Mouse (Mus musculus) adrenal gland, adult (tissue): ENCODE measurements around the gene Pla2g4b.

Experiments
- DNase-seq, 2 experiments: peaks; one replicate each; pipeline ENCODE4 v3.0.0; 2022 to 2023; ENCODE audit warnings: low spot score in 1 of 2; ENCODE audit not compliant: inconsistent age in 2 of 2

Gene Pla2g4b

DNA sequence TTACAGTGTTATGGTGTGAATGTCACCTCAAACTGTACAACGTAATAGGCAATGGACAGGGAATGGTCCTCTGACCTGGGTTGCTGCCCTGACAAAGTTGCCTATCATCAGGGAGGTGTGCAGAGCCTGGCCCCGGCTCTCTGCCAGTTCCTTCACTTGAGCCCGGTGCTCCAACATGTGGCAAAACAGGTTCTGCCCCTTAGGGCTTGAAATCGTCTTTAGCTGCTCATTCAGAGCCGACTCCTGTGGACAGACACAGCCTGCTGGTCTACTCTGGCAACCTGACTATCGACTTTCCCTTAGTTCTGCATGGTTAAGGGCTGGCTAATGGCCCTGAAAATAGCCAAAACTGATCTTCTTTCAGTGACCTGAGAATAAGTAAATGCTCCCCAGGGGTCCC, 27.0 kb downstream of the Pla2g4b start:
- DNase-seq, result peak in 1 of 2 experiments; percentile 43

DNA sequence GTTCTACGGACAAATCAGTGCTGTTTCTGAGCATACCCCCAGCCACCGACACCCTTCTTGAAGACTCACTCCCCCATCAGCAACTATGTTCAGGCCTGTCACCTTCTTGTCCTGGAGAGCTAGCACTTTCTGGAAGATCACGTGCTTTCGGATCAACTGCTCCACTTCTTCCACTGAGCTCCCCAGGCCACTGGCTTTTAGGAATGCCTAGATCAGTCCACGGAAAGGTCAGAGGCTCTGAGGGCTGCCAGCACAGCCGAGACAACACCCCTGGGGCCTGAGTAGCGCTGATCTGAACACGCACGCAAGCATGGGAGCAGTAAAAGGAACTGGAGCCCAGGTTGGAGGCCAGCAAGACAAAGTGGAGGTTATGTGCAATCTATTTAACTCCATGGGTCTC, 27.4 kb downstream of the Pla2g4b start:
- no peak for DNase-seq

DNA sequence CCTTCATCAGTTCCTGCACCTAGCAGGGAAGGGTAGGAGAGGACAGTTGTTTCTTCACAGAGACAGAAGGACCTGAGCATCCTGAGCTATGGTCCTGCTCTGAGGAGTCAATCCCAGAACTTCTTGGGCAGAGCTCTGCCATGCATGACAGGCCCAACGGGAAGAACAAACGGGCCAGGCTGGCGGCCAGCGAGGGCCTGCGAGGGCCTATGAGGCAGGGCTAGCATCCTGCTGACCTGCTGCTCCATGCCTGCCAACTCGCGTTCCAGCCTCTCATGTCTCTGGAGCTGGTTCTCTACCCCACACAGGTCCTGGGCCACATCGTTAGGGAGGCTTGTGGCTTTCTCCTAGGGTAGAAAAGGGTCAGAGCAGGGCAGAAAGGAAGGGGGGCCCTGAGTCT, 29.0 kb downstream of the Pla2g4b start:
- DNase-seq, result no peak

DNA sequence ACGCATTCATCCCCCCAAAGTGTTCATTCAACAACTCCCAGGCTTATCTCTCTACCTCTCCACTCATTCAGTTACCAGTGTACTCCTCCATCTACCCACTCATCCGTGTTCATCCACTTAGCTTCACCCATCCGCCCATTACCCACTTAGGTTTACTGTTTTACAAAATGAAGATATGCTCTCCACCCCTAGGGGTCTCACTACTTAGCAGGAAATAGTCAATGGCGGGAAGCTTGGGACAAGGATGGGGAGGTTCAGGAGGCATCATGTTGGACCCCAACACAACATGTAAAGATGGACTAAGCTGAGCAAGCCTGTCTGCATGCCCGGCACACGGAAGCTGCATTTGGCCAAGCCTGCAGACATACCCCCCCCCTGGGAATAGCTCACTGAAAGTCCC, 31.4 kb downstream of the Pla2g4b start:
- no peak for DNase-seq

DNA sequence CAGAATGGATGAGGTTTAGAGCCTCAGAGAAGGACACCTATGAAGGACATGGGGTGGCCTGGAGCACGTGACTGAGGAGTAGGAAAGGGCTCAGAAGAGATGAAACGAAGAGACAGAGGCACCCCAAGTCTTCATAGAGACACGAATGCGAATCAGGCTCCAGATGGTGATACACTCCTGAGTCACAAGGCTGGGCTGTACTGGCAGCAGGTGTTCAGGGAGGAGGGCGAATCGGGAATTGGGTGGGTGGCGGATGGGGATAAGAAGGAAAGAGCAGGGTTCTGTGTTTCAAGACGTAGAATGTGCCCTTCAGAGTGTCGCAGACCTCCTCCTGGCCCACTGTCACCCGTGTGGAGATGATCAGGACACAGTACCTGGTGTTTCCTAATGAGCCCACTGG, 32.0 kb downstream of the Pla2g4b start:
- no peak for DNase-seq

DNA sequence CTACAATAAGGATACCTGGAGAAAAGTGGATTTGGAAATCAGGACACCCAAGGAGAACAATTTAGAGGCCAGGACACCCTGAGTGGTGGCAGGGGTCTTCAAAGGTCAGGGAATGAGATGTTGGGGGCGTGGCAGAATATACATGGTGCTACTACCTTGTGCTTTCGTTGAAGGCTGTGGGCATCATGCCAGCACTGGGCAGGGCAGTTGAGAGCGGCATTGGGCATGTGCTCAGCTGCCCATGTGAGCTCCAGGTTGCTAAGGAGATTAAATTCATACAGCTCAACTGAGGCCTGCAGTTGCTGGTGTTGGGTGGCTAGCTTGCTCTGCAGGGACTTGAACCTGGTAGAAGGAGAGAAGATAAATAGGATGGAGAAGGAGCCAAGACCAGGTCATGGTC, 33.0 kb downstream of the Pla2g4b start:
- no peak for DNase-seq

DNA sequence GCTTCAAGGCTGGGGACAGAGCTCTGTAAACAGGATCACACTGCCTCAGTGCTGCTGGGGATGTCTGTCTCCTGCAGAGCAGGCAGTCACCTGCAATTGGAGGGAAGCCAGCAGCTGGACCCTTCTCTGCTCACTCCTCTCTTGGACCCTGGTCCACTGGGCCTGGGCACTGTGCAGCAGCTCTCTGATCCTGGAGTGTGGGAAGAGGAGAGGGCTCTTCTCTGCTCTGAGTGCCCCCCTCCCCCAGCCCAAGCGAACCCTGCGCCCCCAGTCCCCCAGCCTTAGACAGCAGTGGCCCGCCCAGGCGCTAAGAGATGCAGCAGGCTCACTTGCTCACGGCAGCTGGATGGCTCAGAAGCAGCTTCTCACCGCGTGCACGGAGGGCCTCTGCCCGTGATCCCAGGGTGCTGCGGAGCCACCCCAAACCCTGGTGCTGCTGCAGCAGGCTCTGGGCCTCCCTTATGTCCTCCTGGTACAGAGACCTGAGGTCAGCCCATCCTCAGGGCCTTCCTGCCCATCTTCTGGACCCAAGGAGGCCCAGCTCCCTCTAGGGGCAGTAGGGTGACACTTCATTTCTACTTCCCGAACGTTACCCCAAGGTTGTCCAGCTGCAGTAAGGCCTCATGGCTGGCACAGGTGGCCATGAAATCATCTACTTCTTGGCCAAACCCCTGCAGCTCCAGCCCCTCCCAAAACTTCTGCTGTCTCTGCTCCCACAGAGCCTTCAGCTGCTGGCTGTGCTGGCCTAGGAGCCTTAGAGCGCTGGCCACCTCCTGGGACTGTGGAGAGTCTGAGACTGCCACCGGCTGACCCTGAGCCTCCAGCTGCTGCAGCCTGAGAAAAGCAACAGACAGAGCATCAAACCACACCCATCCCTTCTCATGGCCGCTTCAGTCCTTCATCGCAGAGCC, 35.6 kb downstream of the Pla2g4b start:
- DNase-seq, result peak; percentile 63 to 82

DNA sequence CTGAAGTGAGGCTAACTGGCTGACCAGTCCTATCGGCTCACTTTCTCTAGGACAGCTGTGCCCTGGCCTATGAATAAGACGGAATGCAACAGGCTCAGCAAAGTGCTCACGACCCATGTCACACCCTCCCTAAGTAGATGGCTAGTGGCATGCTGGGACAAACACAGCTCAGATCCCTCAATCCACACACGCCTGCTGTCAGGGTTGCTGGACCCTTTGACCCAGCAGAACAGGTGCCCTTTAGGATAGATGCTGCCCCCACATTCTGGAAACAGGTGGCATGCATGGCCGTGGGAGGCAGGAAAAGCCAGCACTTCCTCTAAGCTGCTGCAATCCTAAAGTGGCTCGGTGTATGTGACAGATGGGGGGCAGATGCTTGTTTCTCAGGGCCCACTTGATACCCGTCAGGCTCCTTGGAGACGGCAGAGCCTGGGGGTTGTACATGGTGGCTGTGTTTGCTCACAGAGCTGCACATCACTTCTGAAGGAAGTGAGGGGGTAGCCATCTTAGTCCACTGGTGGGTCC, 36.3 kb downstream of the Pla2g4b start:
- no peak for DNase-seq

DNA sequence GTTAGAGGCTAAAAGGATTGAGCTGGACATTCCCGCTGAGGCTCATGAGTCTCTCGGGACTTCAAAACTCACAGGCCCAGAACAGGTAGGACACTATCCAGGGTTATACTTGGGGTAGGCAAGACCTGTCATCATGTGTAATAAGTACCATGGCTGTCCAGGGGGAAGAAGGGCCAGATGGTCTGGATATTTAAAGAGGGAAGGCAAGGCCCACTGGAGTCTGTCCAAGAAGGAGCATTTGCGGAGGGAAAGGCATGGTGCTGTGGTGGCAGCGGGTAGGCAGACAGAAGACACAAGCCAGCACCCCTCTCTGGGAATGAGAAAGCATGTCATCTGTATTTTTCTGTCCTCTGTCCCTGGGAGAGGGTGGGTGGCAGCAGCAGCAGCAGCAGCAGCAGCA, 40.9 kb downstream of the Pla2g4b start:
- no peak for DNase-seq

DNA sequence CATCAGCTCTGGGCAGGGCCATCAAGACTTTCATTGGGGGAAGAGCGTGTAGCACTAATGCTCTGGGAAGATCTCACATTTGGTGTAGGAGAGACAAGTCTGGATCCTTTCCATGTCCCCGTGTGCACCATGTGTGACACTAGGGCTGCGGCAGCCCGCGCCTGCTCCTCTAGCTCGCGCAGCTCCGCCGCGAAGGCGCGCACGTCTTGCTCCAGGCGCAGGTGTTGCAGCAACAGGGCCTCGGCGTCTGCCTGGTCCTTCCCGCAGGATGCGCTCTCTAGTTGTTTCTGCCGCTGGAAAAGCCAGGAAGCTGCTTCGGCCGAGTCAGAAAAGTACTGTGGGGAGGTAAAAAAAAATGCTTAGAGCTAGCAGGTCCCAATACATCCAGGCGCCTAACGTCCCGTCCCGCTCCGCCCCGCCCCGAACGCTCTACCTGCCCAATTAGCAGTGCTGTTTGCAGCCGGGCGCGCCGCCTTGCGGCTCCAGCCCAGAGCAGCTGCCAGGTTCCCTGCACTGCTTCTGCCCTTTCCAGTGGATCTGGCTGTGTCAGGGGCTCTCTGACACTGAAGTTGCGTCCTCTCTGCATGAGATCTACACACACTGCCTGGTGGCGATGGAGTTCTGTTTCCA, 43.0 kb downstream of the Pla2g4b start:
- DNase-seq, result peak; percentile 52 to 76

DNA sequence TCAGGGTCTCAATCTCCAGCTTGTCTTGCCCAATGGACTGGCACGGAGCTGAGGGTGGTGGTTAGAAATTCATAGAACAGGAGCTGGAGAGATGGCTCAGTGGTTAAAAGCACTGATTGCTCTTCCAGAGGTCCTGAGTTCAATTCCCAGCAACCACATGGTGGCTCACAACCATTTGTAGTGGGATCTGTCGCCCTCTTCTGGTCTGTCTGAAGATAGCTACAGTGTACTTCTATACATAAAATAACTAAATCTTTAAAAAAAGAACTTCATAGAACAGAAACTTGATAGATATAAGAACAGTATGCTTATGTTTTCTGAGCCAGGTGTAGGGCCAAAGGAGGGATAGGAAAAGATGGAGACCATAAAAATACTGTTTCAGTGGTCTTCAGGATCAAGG, 49.2 kb downstream of the Pla2g4b start:
- DNase-seq, result no peak

DNA sequence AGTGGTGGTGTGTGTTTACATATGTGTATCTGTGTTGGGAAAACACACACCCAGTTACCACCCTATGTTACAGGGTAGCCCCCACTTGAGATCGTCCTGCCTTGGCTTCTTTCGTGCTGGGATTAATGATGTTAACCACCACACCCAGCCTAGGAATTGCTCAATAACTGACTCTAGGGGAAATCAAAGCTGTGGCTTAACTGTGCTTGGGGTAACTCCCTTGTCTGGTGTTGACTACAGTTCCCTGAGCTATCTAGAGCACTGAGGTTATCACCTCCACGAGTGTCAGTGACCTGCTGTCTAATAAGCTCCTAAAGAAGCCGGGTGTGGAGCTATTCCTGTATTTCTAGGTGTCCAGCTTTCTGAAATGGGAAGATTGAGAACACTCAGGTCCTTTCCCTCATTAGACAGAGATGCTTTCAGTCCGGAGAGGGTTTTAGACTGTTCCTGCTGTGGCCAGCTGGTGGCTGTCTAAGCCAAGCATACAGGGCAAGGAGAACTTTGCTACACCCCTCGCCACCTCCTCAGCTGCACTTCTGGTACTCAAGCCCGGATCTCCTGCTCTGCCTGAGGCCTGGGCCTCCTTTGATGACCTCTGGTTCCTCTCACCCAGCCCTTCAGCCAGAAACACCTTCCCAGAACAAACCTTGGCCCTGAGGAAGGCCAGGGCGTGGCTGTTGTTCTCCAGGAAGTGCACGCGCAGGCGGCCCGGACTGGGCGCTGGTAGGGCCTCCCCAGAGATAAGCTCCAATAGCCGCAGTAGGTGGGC, 51.6 kb downstream of the Pla2g4b start:
- peak; percentile 55 to 78 for DNase-seq

DNA sequence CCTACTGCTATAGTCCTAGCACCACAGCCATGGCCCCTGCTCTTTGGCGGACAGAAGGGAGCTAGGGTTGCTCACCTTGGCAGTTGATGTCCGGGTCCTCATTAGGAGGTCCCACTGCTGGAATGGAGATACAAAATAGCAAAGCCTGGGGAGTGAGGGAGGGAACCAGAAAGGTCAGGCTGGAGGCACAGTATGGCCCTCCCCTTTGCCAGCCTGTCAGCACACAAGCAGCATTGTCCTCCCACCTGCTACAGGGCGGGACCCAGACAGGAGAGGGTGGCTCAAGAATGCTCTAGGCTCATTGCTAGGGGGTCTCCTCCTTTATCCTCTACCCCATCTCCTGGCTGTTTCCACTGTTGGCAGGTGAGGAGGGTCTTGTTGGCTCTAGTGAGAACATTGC, 52.8 kb downstream of the Pla2g4b start:
- no peak for DNase-seq

DNA sequence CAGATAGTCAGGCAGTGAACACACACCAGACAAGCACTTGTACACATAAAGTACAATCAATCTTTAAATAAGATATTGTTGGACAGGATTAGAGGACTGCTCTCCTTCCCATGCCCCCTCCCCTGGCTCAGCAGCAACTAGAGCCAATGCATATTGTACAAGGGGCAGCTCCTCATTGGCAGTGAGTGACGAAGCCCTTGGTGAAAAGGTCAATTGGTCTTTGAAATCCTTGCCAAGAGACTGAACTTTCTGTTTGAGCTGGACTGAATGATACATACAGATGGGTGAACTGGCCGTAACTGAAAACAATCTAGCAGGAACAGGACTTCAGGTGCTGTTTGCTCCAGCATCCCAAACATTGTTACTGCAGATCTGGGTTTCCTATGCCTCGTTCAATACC, 54.2 kb downstream of the Pla2g4b start:
- DNase-seq, result peak in 1 of 2 experiments; percentile 76

DNA sequence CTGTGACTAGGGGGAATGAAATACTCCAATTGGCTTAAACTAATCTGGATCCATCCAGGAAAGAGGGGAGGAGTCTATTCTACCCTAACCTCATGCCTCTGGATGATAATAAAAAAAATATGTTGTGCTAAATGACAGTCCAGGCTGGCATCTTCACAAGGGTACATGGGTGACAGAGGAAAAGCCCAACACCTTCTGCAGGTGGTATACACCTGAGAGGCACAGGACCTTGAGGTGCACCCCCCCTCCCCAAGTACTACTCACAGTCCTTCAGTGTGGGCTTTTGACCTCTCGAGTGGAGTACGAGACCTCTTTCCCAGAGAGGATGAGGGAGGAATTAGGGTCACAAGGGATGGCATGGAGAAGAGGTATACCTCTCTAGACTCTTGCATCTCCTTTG, 54.7 kb downstream of the Pla2g4b start:
- DNase-seq, result no peak

DNA sequence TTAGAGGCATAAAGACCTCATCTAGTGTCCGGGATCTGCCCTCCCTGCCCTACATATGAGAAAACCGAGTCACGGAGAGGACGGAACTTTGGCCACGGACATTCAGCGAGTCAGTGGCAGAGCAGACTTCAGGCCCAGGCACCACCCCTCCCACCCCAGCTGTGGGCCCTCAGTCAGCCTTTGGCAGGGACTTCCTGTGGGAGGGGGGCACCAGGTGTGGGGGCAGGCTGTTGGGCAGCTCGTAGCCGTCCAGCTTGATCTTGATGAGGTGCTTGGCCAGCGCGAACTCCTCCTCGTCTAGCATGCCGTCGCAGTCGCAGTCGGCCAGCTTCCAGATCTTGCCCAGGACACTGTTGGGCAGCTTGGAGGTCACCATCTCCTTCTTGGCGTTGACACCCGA, 57.8 kb downstream of the Pla2g4b start:
- DNase-seq, result no peak
